Mouse (Mus musculus): Measurements from ENCODE around the gene Cgnl1. TPM values are rescaled to one million over a fixed set of nuclear protein-coding genes. Genes with fewer than 3 reads are reported as not detected.
A peak's percentile ranks its signal among the peaks of the same experiment; 100 is the strongest.

Cgnl1 gene
- 4.6 and 4.8 TPM in 2 replicates for polyA plus RNA-seq (2015; fragmentation: Nextera tagmentation; extraction: Ambion mirVana)

DNA sequence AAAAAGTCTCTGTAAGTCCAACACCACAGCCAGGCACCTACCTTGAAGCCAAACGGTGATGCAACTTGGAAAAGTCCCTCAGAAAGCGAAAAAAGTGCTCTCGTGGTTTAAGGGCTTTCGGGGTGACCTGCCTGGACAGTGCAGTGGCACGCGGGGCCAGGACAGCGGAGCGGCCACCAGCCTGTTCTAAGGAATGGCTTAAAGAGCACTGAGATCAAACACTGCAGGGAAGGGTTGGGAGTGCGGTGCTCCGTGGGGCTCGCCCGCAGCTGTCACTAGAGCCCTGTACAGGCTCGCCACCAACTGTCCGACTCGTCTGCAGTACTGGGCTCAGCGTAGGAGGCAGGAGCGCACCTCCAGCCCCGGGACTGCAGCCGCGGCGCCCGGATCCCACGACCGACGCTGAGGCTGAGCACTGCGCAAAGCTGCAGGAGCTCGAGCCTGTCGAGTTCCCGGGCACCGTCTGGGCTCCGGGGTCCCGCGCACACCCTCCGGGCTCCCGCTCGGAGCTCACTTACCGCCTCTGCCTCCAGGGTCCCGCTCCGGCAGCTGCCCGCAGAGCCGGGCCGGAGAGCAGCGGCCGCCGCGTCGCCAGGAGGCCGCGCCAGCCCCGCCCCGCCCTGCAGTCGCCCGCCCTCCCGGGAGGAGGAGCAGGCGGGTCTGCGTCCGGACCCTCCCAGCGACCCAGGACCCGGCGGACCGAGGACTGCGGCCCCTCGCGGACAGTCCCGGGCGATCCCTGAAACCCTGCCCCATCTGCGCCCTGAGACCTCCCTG is at the start of gene Cgnl1:
TSS of gene Cgnl1 (minus strand) at position 612 of the 777 bp plus-strand sequence.
- peaks cover 55% of the 10 kb centered on the region for H3K27me3 ChIP-seq
- H3K36me3 ChIP-seq = no peaks in the 10 kb centered on the region
- peak within 1 kb of the TSS; percentile 59 for H3K4me3 ChIP-seq (replicated peaks)
- WGBS = 1% methylated on average over 43 of the region's 67 CpGs
- H3K9ac ChIP-seq (replicated peaks) = peak within 1 kb of the TSS; percentile 69
- ATAC-seq = peak; percentile 89
- peaks cover 14% of the 10 kb centered on the region for H3K4me1 ChIP-seq (replicated peaks)
- H3K9me3 ChIP-seq = no peaks in the 10 kb centered on the region
- H3K27ac ChIP-seq = no peak within 1 kb of the TSS
- peak within 1 kb of the TSS; percentile 88 for H3K4me2 ChIP-seq (replicated peaks)

DNA sequence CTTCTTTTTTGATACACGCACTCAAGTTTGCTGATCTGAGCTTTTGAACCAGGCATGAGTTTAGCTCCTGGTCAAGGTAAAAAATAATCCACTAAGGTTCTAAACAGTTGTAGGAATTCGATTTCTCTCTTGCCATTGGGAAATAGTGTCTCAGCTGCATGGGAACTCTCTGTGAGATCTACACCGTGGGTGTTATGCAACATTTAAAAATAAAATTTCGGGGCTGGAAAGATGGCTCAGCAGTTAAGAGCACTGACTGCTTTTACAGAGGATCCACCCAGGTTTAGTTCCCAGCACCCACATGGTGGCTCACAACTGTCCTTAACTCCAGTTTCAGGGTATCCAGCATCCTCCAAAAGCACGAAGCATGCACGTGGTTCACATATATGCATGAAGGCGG is 47.1 kb upstream of the Cgnl1 start:
- H3K9ac ChIP-seq (replicated peaks) = no peak overlapping the region
- H3K36me3 ChIP-seq = no peaks in the 10 kb centered on the region
- H3K27ac ChIP-seq = no peak overlapping the region
- no peak overlapping the region for H3K4me2 ChIP-seq (replicated peaks)
- no peak for ATAC-seq
- H3K4me1 ChIP-seq (replicated peaks) = no peaks in the 10 kb centered on the region
- H3K27me3 ChIP-seq = 0 out of 2 replicates have a peak, but pooled peaks cover 2% of the 10 kb centered on the region
- WGBS = 92% methylated on average over 7 of the region's 7 CpGs
- H3K4me3 ChIP-seq (replicated peaks) = no peak overlapping the region
- H3K9me3 ChIP-seq = no peaks in the 10 kb centered on the region

DNA sequence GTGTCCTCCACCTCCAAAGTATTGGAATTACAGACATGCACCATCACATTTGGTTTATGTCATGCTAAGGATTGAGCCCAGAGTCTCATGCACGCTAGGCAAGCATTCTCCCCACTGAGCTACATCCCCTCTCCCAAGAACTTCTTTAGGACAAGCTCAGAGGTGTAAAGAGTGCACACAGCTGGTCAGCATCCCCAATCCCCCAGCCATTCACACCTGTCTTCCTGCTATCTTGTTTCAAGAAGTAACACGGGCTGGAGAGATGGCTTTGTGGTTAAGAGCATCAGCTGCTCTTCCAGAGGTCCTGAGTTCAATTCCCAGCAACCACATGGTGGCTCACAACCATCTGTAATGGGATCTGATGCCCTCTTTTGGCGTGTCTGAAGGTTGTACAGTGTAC is 44.7 kb upstream of the Cgnl1 start:
- Histone ChIP-seq H3K27ac (no peak overlapping the region), H3K4me2 (replicated peaks) (no peak overlapping the region), H3K4me1 (replicated peaks) (peaks cover 5% of the 10 kb centered on the region; the same call in 1 of the 2 replicates), H3K36me3 (no peaks in the 10 kb centered on the region), H3K9me3 (no peaks in the 10 kb centered on the region), H3K27me3 (0 out of 2 replicates have a peak, but pooled peaks cover 2% of the 10 kb centered on the region), H3K4me3 (replicated peaks) (no peak overlapping the region), H3K9ac (replicated peaks) (no peak overlapping the region)
- ATAC-seq = no peak
- 84% methylated on average over 3 of the region's 3 CpGs for WGBS

- WGBS = 85% methylated on average over 3 of the region's 3 CpGs
- H3K4me1 ChIP-seq (replicated peaks) = peaks cover 5% of the 10 kb centered on the region; the same call in 1 of the 2 replicates
- no peaks in the 10 kb centered on the region for H3K9me3 ChIP-seq
Observed at GRCm38 (mm10) chr9:71813565-71813964, 42.2 kb upstream of the Cgnl1 start.

GRCm38 (mm10) chr9:71812914-71813313 is 41.5 kb upstream of the Cgnl1 start:
- H3K36me3 ChIP-seq = no peaks in the 10 kb centered on the region
- 0 out of 2 replicates have a peak, but pooled peaks have one; percentile 30 for ATAC-seq
- 0 out of 2 replicates have a peak, but pooled peaks cover 2% of the 10 kb centered on the region for H3K27me3 ChIP-seq
- H3K9me3 ChIP-seq = no peaks in the 10 kb centered on the region
- H3K4me1 ChIP-seq (replicated peaks) = peaks cover 5% of the 10 kb centered on the region; the same call in 1 of the 2 replicates
- no peak overlapping the region for H3K27ac ChIP-seq
- WGBS = 46% methylated on average over 4 of the region's 4 CpGs
- no peak overlapping the region for H3K9ac ChIP-seq (replicated peaks)
- no peak overlapping the region for H3K4me2 ChIP-seq (replicated peaks)
- no peak overlapping the region for H3K4me3 ChIP-seq (replicated peaks)

More at GRCm38 (mm10) chr9:71813565-71813964, 42.2 kb upstream of the Cgnl1 start:
- H3K4me3 ChIP-seq (replicated peaks) = no peak overlapping the region
- no peak overlapping the region for H3K4me2 ChIP-seq (replicated peaks)
- 0 out of 2 replicates have a peak, but pooled peaks cover 2% of the 10 kb centered on the region for H3K27me3 ChIP-seq
- no peak overlapping the region for H3K9ac ChIP-seq (replicated peaks)
- no peaks in the 10 kb centered on the region for H3K36me3 ChIP-seq
- no peak overlapping the region for H3K27ac ChIP-seq
- ATAC-seq = no peak

DNA sequence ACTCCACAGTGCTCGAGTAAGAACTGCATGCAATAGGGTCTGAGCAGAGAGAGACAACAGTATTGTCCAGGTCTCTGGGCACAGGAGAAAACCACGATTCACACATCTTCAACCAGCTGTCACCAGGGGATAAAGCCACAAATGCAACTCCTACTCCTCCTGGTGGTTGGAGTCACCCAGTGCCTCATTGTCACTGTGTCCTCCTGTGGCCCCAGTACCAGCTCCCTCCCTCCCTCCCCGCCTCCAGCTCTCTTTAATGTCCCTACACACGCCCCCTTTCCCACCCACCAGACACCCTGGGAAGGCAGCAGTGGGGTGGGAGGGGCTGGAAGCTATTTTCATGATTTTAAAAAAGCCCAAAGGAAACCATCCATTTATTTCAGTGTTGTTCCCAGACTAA is 41.0 kb upstream of the Cgnl1 start:
- no peak overlapping the region for H3K27ac ChIP-seq

GRCm38 (mm10) chr9:71811404-71811803 is 40.0 kb upstream of the Cgnl1 start:
- H3K4me2 ChIP-seq (replicated peaks) = no peak overlapping the region
- no peak overlapping the region for H3K4me3 ChIP-seq (replicated peaks)
- H3K9me3 ChIP-seq = no peaks in the 10 kb centered on the region
- WGBS = 77% methylated on average over 5 of the region's 5 CpGs
- H3K36me3 ChIP-seq = no peaks in the 10 kb centered on the region
- no peak overlapping the region for H3K27ac ChIP-seq
- no peak overlapping the region for H3K9ac ChIP-seq (replicated peaks)
- H3K27me3 ChIP-seq = 0 out of 2 replicates have a peak, but pooled peaks cover 2% of the 10 kb centered on the region
- H3K4me1 ChIP-seq (replicated peaks) = peaks cover 5% of the 10 kb centered on the region; the same call in 1 of the 2 replicates
- no peak for ATAC-seq

More for the DNA sequence above, 41.0 kb upstream of the Cgnl1 start:
- Histone ChIP-seq H3K27me3 (0 out of 2 replicates have a peak, but pooled peaks cover 2% of the 10 kb centered on the region), H3K4me1 (replicated peaks) (peaks cover 5% of the 10 kb centered on the region; the same call in 1 of the 2 replicates), H3K36me3 (no peaks in the 10 kb centered on the region), H3K9ac (replicated peaks) (no peak overlapping the region), H3K4me3 (replicated peaks) (no peak overlapping the region), H3K9me3 (no peaks in the 10 kb centered on the region), H3K4me2 (replicated peaks) (no peak overlapping the region)
- WGBS = 35% methylated on average over 4 of the region's 4 CpGs
- peak; percentile 53; the same call in 1 of the 2 replicates for ATAC-seq

DNA sequence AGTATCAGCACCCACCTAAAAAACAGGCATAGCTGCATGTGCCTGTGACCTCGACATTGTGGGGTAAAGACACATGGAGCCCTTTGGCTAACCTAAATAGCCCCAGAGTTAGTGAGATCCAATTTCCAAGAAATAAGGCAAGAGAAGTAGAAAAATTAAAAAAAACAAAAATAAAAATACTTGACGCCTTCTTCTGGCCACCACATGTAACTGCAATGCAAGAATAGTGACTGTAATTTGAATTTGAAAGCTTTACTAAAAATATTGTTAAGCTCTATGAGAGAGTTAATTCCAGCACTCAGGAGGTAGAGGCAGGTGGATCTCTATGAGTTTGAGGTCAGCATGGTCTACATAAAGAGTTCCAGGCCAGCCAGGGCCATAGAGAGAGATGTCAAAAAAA is 39.3 kb upstream of the Cgnl1 start:
- 80% methylated on average over 2 of the region's 2 CpGs for WGBS
- H3K9me3 ChIP-seq = no peaks in the 10 kb centered on the region
- no peak for ATAC-seq
- H3K4me1 ChIP-seq (replicated peaks) = peaks cover 5% of the 10 kb centered on the region; the same call in 1 of the 2 replicates
- H3K4me2 ChIP-seq (replicated peaks) = no peak overlapping the region
- no peak overlapping the region for H3K4me3 ChIP-seq (replicated peaks)
- no peak overlapping the region for H3K27ac ChIP-seq
- no peaks in the 10 kb centered on the region for H3K36me3 ChIP-seq
- H3K9ac ChIP-seq (replicated peaks) = no peak overlapping the region
- H3K27me3 ChIP-seq = 0 out of 2 replicates have a peak, but pooled peaks cover 2% of the 10 kb centered on the region

DNA sequence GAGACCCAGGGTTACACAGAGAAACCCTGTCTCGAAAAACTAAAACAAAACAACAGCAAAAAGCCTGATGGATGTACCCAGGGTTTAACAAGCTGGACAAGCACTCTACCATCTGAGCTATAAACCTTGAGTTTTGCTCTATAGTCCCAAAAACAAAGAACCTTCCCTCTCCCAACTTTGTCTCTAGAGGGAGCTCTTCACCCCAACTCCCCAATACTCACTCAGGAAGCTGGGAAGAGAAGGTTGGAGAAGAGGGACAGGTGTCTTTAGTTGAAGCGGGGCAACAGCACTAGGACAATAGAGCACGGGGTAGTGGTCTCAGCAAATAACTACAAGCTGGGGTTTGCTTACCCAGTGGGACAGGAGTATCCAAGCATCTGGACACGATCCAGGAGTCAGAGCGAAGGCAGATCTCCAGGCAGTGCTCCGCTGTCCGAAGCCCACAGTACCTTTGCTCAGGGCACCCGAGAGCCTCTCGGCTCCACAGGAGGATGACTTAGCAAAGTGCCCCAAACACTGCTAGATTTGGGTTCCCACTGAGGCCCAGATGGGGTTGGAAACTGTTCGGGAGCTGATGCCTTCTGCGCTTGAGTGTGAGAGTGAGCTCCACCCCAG is 37.3 kb upstream of the Cgnl1 start:
- H3K36me3 ChIP-seq = no peaks in the 10 kb centered on the region
- H3K9ac ChIP-seq (replicated peaks) = no peak overlapping the region
- no peak for ATAC-seq
- no peaks in the 10 kb centered on the region for H3K9me3 ChIP-seq
- no peaks in the 10 kb centered on the region for H3K27me3 ChIP-seq
- no peak overlapping the region for H3K27ac ChIP-seq
- H3K4me3 ChIP-seq (replicated peaks) = no peak overlapping the region
- WGBS = 40% methylated on average over 11 of the region's 11 CpGs
- H3K4me2 ChIP-seq (replicated peaks) = peak overlapping the region; percentile 19; the same call in 1 of the 2 replicates
- H3K4me1 ChIP-seq (replicated peaks) = peaks cover 5% of the 10 kb centered on the region; the same call in 1 of the 2 replicates

DNA sequence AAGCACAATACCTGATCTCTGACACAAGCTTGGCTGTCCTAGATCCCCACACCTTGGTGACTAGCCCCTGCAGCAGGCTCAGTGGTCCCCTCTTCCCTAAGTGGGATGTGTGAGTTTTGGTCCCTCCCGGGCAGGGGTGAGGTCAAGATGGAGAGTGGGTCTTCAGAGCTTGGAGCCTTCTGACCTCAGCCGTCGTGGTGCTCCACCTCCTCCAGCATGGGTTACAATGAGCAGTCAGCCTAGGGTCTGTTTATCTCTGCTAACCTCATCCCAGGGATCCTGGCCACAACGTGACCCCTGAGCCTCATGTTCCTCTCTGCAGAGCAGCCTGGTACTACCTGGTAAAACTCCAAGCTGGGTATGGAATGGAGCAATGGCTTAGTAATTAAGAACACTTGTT is 36.4 kb upstream of the Cgnl1 start:
- no peak overlapping the region for H3K27ac ChIP-seq

DNA sequence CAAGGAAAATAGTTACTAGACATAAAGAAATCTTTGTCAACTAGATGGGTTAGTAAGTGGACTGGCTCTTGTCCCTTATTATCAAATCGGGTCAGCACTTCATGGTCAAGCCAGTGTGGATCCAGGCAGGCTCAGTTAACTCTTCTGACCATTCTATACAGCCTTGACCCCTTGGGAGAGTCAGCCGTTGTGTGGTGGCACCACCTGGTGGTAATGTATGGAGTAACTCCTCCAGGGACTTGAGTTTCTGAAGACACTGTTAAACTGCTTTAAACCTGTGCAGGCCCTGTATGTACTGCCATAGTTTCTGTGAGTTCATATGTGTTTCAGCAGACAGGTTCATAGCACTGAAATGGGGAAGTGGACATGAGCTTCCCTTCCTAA is 35.0 kb upstream of the Cgnl1 start:
- 5% methylated on average over 2 of the region's 2 CpGs for WGBS
- H3K4me2 ChIP-seq (replicated peaks) = no peak overlapping the region
- H3K9me3 ChIP-seq = no peaks in the 10 kb centered on the region
- H3K27me3 ChIP-seq = no peaks in the 10 kb centered on the region
- no peak overlapping the region for H3K9ac ChIP-seq (replicated peaks)
- H3K4me3 ChIP-seq (replicated peaks) = no peak overlapping the region
- no peak overlapping the region for H3K27ac ChIP-seq
- H3K4me1 ChIP-seq (replicated peaks) = no peaks in the 10 kb centered on the region; the same call in 1 of the 2 replicates
- H3K36me3 ChIP-seq = no peaks in the 10 kb centered on the region
- ATAC-seq = peak; percentile 76

More for the DNA sequence above, 36.4 kb upstream of the Cgnl1 start:
- Histone ChIP-seq H3K36me3 (no peaks in the 10 kb centered on the region), H3K4me3 (replicated peaks) (no peak overlapping the region), H3K9ac (replicated peaks) (no peak overlapping the region), H3K4me1 (replicated peaks) (peaks cover 3% of the 10 kb centered on the region; the same call in 1 of the 2 replicates), H3K4me2 (replicated peaks) (no peak overlapping the region), H3K27me3 (no peaks in the 10 kb centered on the region), H3K9me3 (no peaks in the 10 kb centered on the region)
- no peak for ATAC-seq
- WGBS = 76% methylated on average over 4 of the region's 4 CpGs
